Mouse (Mus musculus): ENCODE results near the gene Col23a1.

GRCm38 (mm10) chr11:51426155-51426554, 136.4 kb downstream of the Col23a1 start:
- TF ChIP-seq CTCF (IDR thresholded peaks at IDR 0.05; ENCODE audit: low read depth) (no peak), EP300 (IDR thresholded peaks at IDR 0.05; ENCODE audit: low read depth) (no peak)

Data from heart, postnatal 0 days (tissue).